Mouse (Mus musculus) embryonic stem cell, embryonic (primary cell): ENCODE data around the gene Ogdh.

Experiments
- CTCF ChIA-PET, 4 experiments: fragments of 300-600 bp in 2 of 4; fragments of 350-600 bp in 2 of 4; sonication (Branson Sonifier 250); formaldehyde crosslinking; loops; one replicate each; lab custom pipeline; 2022; ENCODE audit warnings: inconsistent platforms in 2 of 4; lab: Charles Lee
- POLR2A ChIA-PET, 4 experiments: fragments of 300-600 bp in 2 of 4; fragments of 350-600 bp in 2 of 4; sonication (Branson Sonifier 250); formaldehyde crosslinking; loops; one replicate each; lab custom pipeline; 2022; ENCODE audit warnings: antibody characterized with exemption in 4 of 4, inconsistent platforms in 1 of 4; lab: Charles Lee

Ogdh gene

GRCm38 (mm10) chr11:6371376-6372155 lies 80.1 kb downstream of the Ogdh start:
- POLR2A ChIA-PET = interaction anchor here in 3 of 4 experiments (0.5 to 2.7 kb wide), 31 partner anchors 10 to 584 kb away, joined by 3 to 11 read pairs (median 4); partner anchors contain the start of genes Ccm2 (in 1 of the 3), Ddx56 (in 1 of the 3), Tbrg4 (in 1 of the 3) and Tmed4 (in 1 of the 3)
- CTCF ChIA-PET = interaction anchor here in 2 of 4 experiments (1.0 to 1.6 kb wide), 3 partner anchors 10 to 41 kb away, joined by 3 to 4 read pairs (median 3); no protein-coding TSS in a partner anchor

GRCm38 (mm10) chr11:6372784-6373183 lies 81.4 kb downstream of the Ogdh start:
- POLR2A ChIA-PET = interaction anchor here in 3 of 4 experiments (0.5 to 2.7 kb wide), 41 partner anchors 8 to 521 kb away, joined by 3 to 11 read pairs (median 4); partner anchors contain the start of genes H2afv (in 1 of the 3), Ogdh (in 1 of the 3), Tbrg4 (in 1 of the 3) and Tmed4 (in 1 of the 3)
- CTCF ChIA-PET = interaction anchor here in 2 of 4 experiments (0.5 to 1.6 kb wide), 3 partner anchors 12 to 61 kb away, joined by 3 to 5 read pairs (median 3); no protein-coding TSS in a partner anchor

- ChIA-PET CTCF (interaction anchor here in 1 of 4 experiments (0.9 kb wide), 1 partner anchor 29 kb away, joined by 4 read pairs; no protein-coding TSS in a partner anchor), POLR2A (interaction anchor here in 2 of 4 experiments (0.6 to 1.5 kb wide), 5 partner anchors 8 to 39 kb away, joined by 3 to 5 read pairs (median 3); no protein-coding TSS in a partner anchor)
These were observed 89.5 kb downstream of the Ogdh start for GRCm38 (mm10) chr11:6380916-6381315.

- ChIA-PET POLR2A (interaction anchor here in 3 of 4 experiments (0.6 to 1.6 kb wide), 15 partner anchors 17 to 801 kb away, joined by 3 to 10 read pairs (median 3); no protein-coding TSS in a partner anchor), CTCF (interaction anchor here in 2 of 4 experiments (0.7 to 1.0 kb wide), 2 partner anchors 23 to 276 kb away, joined by 3 to 21 read pairs; no protein-coding TSS in a partner anchor)
These were observed 96.8 kb downstream of the Ogdh start for GRCm38 (mm10) chr11:6388126-6388725.

- ChIA-PET CTCF (interaction anchor here in 3 of 4 experiments (0.6 to 1.2 kb wide), 5 partner anchors 14 to 277 kb away, joined by 3 to 21 read pairs (median 4); no protein-coding TSS in a partner anchor), POLR2A (interaction anchor here (0.6 to 3.8 kb wide), 24 partner anchors 11 to 954 kb away, joined by 3 to 15 read pairs (median 4); partner anchors contain the start of gene Ppia (in 1 of the 4))
These were observed 97.4 kb downstream of the Ogdh start, which contains the start of gene Zmiz2 for GRCm38 (mm10) chr11:6388726-6389413. Gene Zmiz2 (plus strand): TSS chr11:6389074.

GRCm38 (mm10) chr11:6389483-6389921 lies 98.1 kb downstream of the Ogdh start:
- POLR2A ChIA-PET = interaction anchor here (0.6 to 4.8 kb wide), 22 partner anchors 10 to 955 kb away, joined by 3 to 32 read pairs (median 7); partner anchors contain the start of gene Ppia (in 1 of the 4)
- CTCF ChIA-PET = interaction anchor here (0.6 to 2.3 kb wide), 7 partner anchors 13 to 120 kb away, joined by 3 to 11 read pairs (median 6); no protein-coding TSS in a partner anchor

GRCm38 (mm10) chr11:6390376-6391053 lies 99.1 kb downstream of the Ogdh start:
- CTCF ChIA-PET = interaction anchor here (0.6 to 2.3 kb wide), 9 partner anchors 12 to 238 kb away, joined by 3 to 11 read pairs (median 3); no protein-coding TSS in a partner anchor
- POLR2A ChIA-PET = interaction anchor here in 3 of 4 experiments (0.6 to 4.8 kb wide), 27 partner anchors 10 to 1764 kb away, joined by 3 to 32 read pairs (median 6); partner anchors contain the start of gene Ppia (in 1 of the 3)

- CTCF ChIA-PET = interaction anchor here in 3 of 4 experiments (1.2 to 2.3 kb wide), 6 partner anchors 9 to 237 kb away, joined by 3 to 11 read pairs (median 4); no protein-coding TSS in a partner anchor
- POLR2A ChIA-PET = interaction anchor here in 3 of 4 experiments (0.5 to 4.8 kb wide), 21 partner anchors 8 to 450 kb away, joined by 3 to 32 read pairs (median 4); no protein-coding TSS in a partner anchor
These were observed 100.3 kb downstream of the Ogdh start for GRCm38 (mm10) chr11:6391516-6392276.

GRCm38 (mm10) chr11:6392857-6393256 lies 101.4 kb downstream of the Ogdh start:
- ChIA-PET POLR2A (interaction anchor here in 3 of 4 experiments (0.5 to 4.8 kb wide), 7 partner anchors 9 to 115 kb away, joined by 3 to 32 read pairs (median 6); no protein-coding TSS in a partner anchor), CTCF (interaction anchor here in 3 of 4 experiments (1.0 to 2.3 kb wide), 4 partner anchors 8 to 19 kb away, joined by 3 to 11 read pairs (median 4); no protein-coding TSS in a partner anchor)

- POLR2A ChIA-PET = interaction anchor here in 2 of 4 experiments (0.5 to 4.8 kb wide), 6 partner anchors 8 to 235 kb away, joined by 3 to 32 read pairs (median 6); no protein-coding TSS in a partner anchor
- CTCF ChIA-PET = no interaction called here
These were observed 102.4 kb downstream of the Ogdh start for GRCm38 (mm10) chr11:6393866-6394265.

- CTCF ChIA-PET = interaction anchor here in 2 of 4 experiments (0.6 to 0.7 kb wide), 2 partner anchors 15 to 129 kb away, joined by 3 to 8 read pairs; no protein-coding TSS in a partner anchor
- POLR2A ChIA-PET = interaction anchor here in 3 of 4 experiments (0.8 to 12.9 kb wide), 12 partner anchors 10 to 120 kb away, joined by 3 to 148 read pairs (median 5); partner anchors contain the start of gene Ppia (in 2 of the 3)
These were observed 104.1 kb downstream of the Ogdh start for GRCm38 (mm10) chr11:6395565-6395964.

GRCm38 (mm10) chr11:6398141-6398540 lies 106.7 kb downstream of the Ogdh start:
- CTCF ChIA-PET = interaction anchor here in 1 of 4 experiments (1.8 kb wide), 1 partner anchor 14 kb away, joined by 6 read pairs; no protein-coding TSS in a partner anchor
- POLR2A ChIA-PET = interaction anchor here in 2 of 4 experiments (0.5 to 12.9 kb wide), 6 partner anchors 12 to 130 kb away, joined by 3 to 148 read pairs (median 4); partner anchors contain the start of gene Ppia (in 1 of the 2)

- ChIA-PET CTCF (interaction anchor here (0.5 to 2.2 kb wide), 47 partner anchors 9 to 412 kb away, joined by 3 to 25 read pairs (median 4); partner anchors contain the start of genes Tmed4 (in 2 of the 4) and Ramp3 (in 1 of the 4)), POLR2A (interaction anchor here (0.6 to 12.9 kb wide), 31 partner anchors 7 to 222 kb away, joined by 3 to 148 read pairs (median 4); partner anchors contain the start of genes H2afv (in 2 of the 4), Ppia (in 2 of the 4), Ddx56 (in 1 of the 4) and Tbrg4 (in 1 of the 4))
These were observed 111.4 kb downstream of the Ogdh start for GRCm38 (mm10) chr11:6402515-6403510.
